30 mouse cellular contexts compared by ENCODE assay signal in genomic region chr10:8043416-8044163, GRCm38 (mm10).
DNase-seq lines count a peak whose midpoint lies in the region; ATAC-seq and TF ChIP-seq lines count a peak whose summit lies in the region.
"Had no signal": no experiment of that assay in that cellular context is flagged by ENCODE, and none has a peak within 500 bp of the region (broad histone marks: within the 10 kb centered on the region; RNA-seq: fewer than 3 reads in every experiment).

No protein-coding gene starts in this region.

- H3K27me3 ChIP-seq in intestine, postnatal 0 days (replicated peaks; ENCODE audit: control insufficient read depth, insufficient read depth, low read length), result no peaks in the 10 kb centered on the region
- H3K27me3 ChIP-seq in heart, embryonic 10.5 days (ENCODE audit: insufficient read depth, poor library complexity, severe bottlenecking), result no peaks in the 10 kb centered on the region
- H3K27me3 ChIP-seq: embryonic facial prominence, embryonic 15.5 days; forebrain, embryonic 12.5 days; hindbrain, embryonic 12.5 days; liver, embryonic 12.5 days; megakaryocyte, embryonic 14.5 days; midbrain, embryonic 13.5 days; neural tube, embryonic 13.5 days; Patski had no signal

- peak; percentile 95 for ATAC-seq in intestine, postnatal 0 days
- ATAC-seq: forebrain, postnatal 0 days; hindbrain, postnatal 0 days; liver, embryonic 12.5 days; lung, postnatal 0 days; midbrain, embryonic 13.5 days; Patski had no signal

- no peak overlapping the region for H3K4me3 ChIP-seq in intestine, postnatal 0 days (ENCODE audit: low read depth, low read length)
- H3K4me3 ChIP-seq in heart, embryonic 10.5 days, result no peak overlapping the region
- H3K4me3 ChIP-seq: embryonic facial prominence, embryonic 10.5 days; embryonic facial prominence, embryonic 15.5 days; forebrain, embryonic 12.5 days; hindbrain, embryonic 12.5 days; liver, embryonic 12.5 days; megakaryocyte, embryonic 14.5 days; midbrain, embryonic 13.5 days; neural tube, embryonic 13.5 days had no signal

- peaks cover 6% of the 10 kb centered on the region; the same call in 1 of the 2 replicates for H3K4me1 ChIP-seq in intestine, postnatal 0 days (replicated peaks; ENCODE audit: control insufficient read depth, insufficient read depth, low read length)
- peaks cover 8% of the 10 kb centered on the region for H3K4me1 ChIP-seq in heart, embryonic 10.5 days

- no peak for TF ChIP-seq CTCF in intestine, postnatal 0 days (IDR thresholded peaks at IDR 0.05; ENCODE audit: low read depth)

- H3K36me3 ChIP-seq in intestine, postnatal 0 days (ENCODE audit: control insufficient read depth, insufficient read depth), result no peaks in the 10 kb centered on the region
- H3K36me3 ChIP-seq in heart, embryonic 10.5 days, result no peaks in the 10 kb centered on the region
- H3K36me3 ChIP-seq: embryonic facial prominence, embryonic 10.5 days; embryonic facial prominence, embryonic 15.5 days; forebrain, embryonic 12.5 days; G1E; hindbrain, embryonic 12.5 days; liver, embryonic 12.5 days; midbrain, embryonic 13.5 days; neural tube, embryonic 13.5 days had no signal

- no peak overlapping the region for H3K4me2 ChIP-seq in intestine, postnatal 0 days (replicated peaks; ENCODE audit: low read depth)
- H3K4me2 ChIP-seq: embryonic facial prominence, embryonic 15.5 days; forebrain, embryonic 12.5 days; heart, embryonic 11.5 days; hindbrain, embryonic 12.5 days; liver, embryonic 12.5 days; midbrain, embryonic 13.5 days; neural tube, embryonic 13.5 days had no signal

- DNase-seq in kidney, adult 8-10 months, result peak; percentile 30 to 33
- DNase-seq in kidney, postnatal 10 days, result no peak
- peak; percentile 14 to 19 for DNase-seq in kidney, postnatal 36 days
- DNase-seq in kidney, postnatal 25 days, result no peak
- peak; percentile 62 for DNase-seq in yolk sac, embryonic 10.5 days (ENCODE audit: low spot score)
- no peak for DNase-seq in heart, embryonic 10.5 days (ENCODE audit: low spot score)
- DNase-seq: adrenal gland, postnatal 10 days; cerebellum, adult 8-10 months; cerebellum, postnatal 25 days; forebrain, postnatal 0 days; gastrocnemius, postnatal 10 days; heart, postnatal 36 days; lung, adult 18-20 months; lung, postnatal 4 days; thymus, adult 18-20 months; thymus, postnatal 36 days had no signal

- H3K9ac ChIP-seq in intestine, postnatal 0 days (ENCODE audit: low read depth, low read length), result no peak overlapping the region
- H3K9ac ChIP-seq: embryonic facial prominence, embryonic 15.5 days; forebrain, embryonic 12.5 days; forebrain, postnatal 0 days; hindbrain, embryonic 12.5 days; liver, embryonic 12.5 days; midbrain, embryonic 13.5 days; neural tube, embryonic 13.5 days had no signal

- no peaks in the 10 kb centered on the region for H3K9me3 ChIP-seq in intestine, postnatal 0 days (ENCODE audit: control insufficient read depth)
- H3K9me3 ChIP-seq in heart, embryonic 10.5 days, result no peaks in the 10 kb centered on the region
- H3K9me3 ChIP-seq: embryonic facial prominence, embryonic 10.5 days; embryonic facial prominence, embryonic 15.5 days; forebrain, embryonic 12.5 days; G1E; hindbrain, embryonic 12.5 days; liver, embryonic 12.5 days; midbrain, embryonic 13.5 days; neural tube, embryonic 13.5 days had no signal

- WGBS in intestine, postnatal 0 days, result 41% methylated on average over 3 of the region's 3 CpGs
- WGBS in heart, embryonic 10.5 days, result 83% methylated on average over 3 of the region's 3 CpGs

- peak overlapping the region; percentile 35; the same call in 1 of the 2 replicates for H3K27ac ChIP-seq in intestine, postnatal 0 days (ENCODE audit: low read depth, low read length)
- H3K27ac ChIP-seq in heart, embryonic 10.5 days, result no peak overlapping the region
- H3K27ac ChIP-seq: embryonic facial prominence, embryonic 10.5 days; embryonic facial prominence, embryonic 15.5 days; forebrain, embryonic 12.5 days; hindbrain, embryonic 12.5 days; hindbrain, postnatal 0 days; liver, embryonic 12.5 days; midbrain, embryonic 13.5 days; neural tube, embryonic 13.5 days had no signal

Comparison
In these comparisons a context has a peak if more than half of its experiments do, and no peak if none do; other contexts are left out.
1. DNase-seq: peak in kidney, adult 8-10 months (2 of 2), kidney, postnatal 36 days (2 of 2) and yolk sac, embryonic 10.5 days (single experiment); none in kidney, postnatal 10 days (single experiment), kidney, postnatal 25 days (0 of 2) and heart, embryonic 10.5 days (single experiment).